Mouse (Mus musculus): ENCODE measurements at regions not wholly inside any gene's neighbourhood (a gene's known extent, or its start where the extent isn't known, plus 50 kb on each side); places are given as distances from the start of the nearest gene placed in this dataset.

- no peak for DNase-seq (ENCODE audit: extremely low spot score in 1 of 2, low spot score in 2 of 2)
- intact Hi-C loops (cut with DNase I): no loop called here
These were observed 347.8 kb downstream of the Klf5 start for GRCm38 (mm10) chr14:99646323-99646722.

GRCm38 (mm10) chr14:99674399-99674798 lies 375.9 kb downstream of the Klf5 start:
- DNase-seq (ENCODE audit: extremely low spot score in 1 of 2, low spot score in 2 of 2): no peak
- intact Hi-C loops (cut with DNase I): no loop called here

- intact Hi-C loops (cut with DNase I): no loop called here
- no peak for DNase-seq (ENCODE audit: extremely low spot score in 1 of 2, low spot score in 2 of 2)
These were observed 388.7 kb downstream of the Klf5 start for GRCm38 (mm10) chr14:99687062-99687806.

- intact Hi-C loops (cut with DNase I): no loop called here
- DNase-seq (ENCODE audit: extremely low spot score in 1 of 2, low spot score in 2 of 2): no peak
These were observed 389.9 kb downstream of the Klf5 start for GRCm38 (mm10) chr14:99688415-99688814.

GRCm38 (mm10) chr14:99696301-99696700 lies 397.8 kb downstream of the Klf5 start:
- no peak for DNase-seq (ENCODE audit: extremely low spot score in 1 of 2, low spot score in 2 of 2)
- intact Hi-C loops (cut with DNase I): no loop called here

- intact Hi-C loops (cut with DNase I): no loop called here
- DNase-seq (ENCODE audit: extremely low spot score in 1 of 2, low spot score in 2 of 2): no peak
These were observed 401.1 kb downstream of the Klf5 start for GRCm38 (mm10) chr14:99699545-99699944.

GRCm38 (mm10) chr14:99706004-99706403 lies 407.5 kb downstream of the Klf5 start:
- no peak for DNase-seq (ENCODE audit: extremely low spot score in 1 of 2, low spot score in 2 of 2)
- intact Hi-C loops (cut with DNase I): no loop called here

- no peak for DNase-seq (ENCODE audit: extremely low spot score in 1 of 2, low spot score in 2 of 2)
- intact Hi-C loops (cut with DNase I): no loop called here
These were observed 409.6 kb downstream of the Klf5 start for GRCm38 (mm10) chr14:99708066-99708465.

- DNase-seq (ENCODE audit: extremely low spot score in 1 of 2, low spot score in 2 of 2): no peak
- intact Hi-C loops (cut with DNase I): no loop called here
These were observed 411.3 kb downstream of the Klf5 start for GRCm38 (mm10) chr14:99709764-99710163.

GRCm38 (mm10) chr14:99710656-99711177 lies 412.2 kb downstream of the Klf5 start:
- no peak for DNase-seq (ENCODE audit: extremely low spot score in 1 of 2, low spot score in 2 of 2)
- intact Hi-C loops (cut with DNase I): no loop called here

GRCm38 (mm10) chr14:99712624-99713023 lies 414.1 kb downstream of the Klf5 start:
- no peak for DNase-seq (ENCODE audit: extremely low spot score in 1 of 2, low spot score in 2 of 2)
- intact Hi-C loops (cut with DNase I): no loop called here

GRCm38 (mm10) chr14:99713069-99713830 lies 414.8 kb downstream of the Klf5 start:
- intact Hi-C loops (cut with DNase I): no loop called here
- no peak for DNase-seq (ENCODE audit: extremely low spot score in 1 of 2, low spot score in 2 of 2)

- DNase-seq (ENCODE audit: extremely low spot score in 1 of 2, low spot score in 2 of 2): no peak
- intact Hi-C loops (cut with DNase I): no loop called here
These were observed 435.1 kb downstream of the Klf5 start for GRCm38 (mm10) chr14:99733474-99734199.

- DNase-seq (ENCODE audit: extremely low spot score in 1 of 2, low spot score in 2 of 2): no peak
- intact Hi-C loops (cut with DNase I): no loop called here
These were observed 435.7 kb downstream of the Klf5 start for GRCm38 (mm10) chr14:99734200-99734567.

GRCm38 (mm10) chr14:99743625-99744297 lies 445.3 kb downstream of the Klf5 start:
- DNase-seq (ENCODE audit: extremely low spot score in 1 of 2, low spot score in 2 of 2): no peak

GRCm38 (mm10) chr14:99745209-99745608 lies 446.7 kb downstream of the Klf5 start:
- intact Hi-C loops (cut with DNase I): loop anchor here (10.0 kb wide), 1 partner anchor 440 kb away; no protein-coding TSS in a partner anchor
- DNase-seq (ENCODE audit: extremely low spot score in 1 of 2, low spot score in 2 of 2): no peak

More at GRCm38 (mm10) chr14:99743625-99744297, 445.3 kb downstream of the Klf5 start:
- intact Hi-C loops (cut with DNase I): loop anchor here (10.0 kb wide), 1 partner anchor 439 kb away; no protein-coding TSS in a partner anchor

GRCm38 (mm10) chr14:99748166-99748565 lies 449.7 kb downstream of the Klf5 start:
- intact Hi-C loops (cut with DNase I): loop anchor here (10.0 kb wide), 1 partner anchor 443 kb away; no protein-coding TSS in a partner anchor
- DNase-seq (ENCODE audit: extremely low spot score in 1 of 2, low spot score in 2 of 2): no peak
